Mouse (Mus musculus): ENCODE data around the gene Scn3b. TPM values are rescaled to one million over a fixed set of nuclear protein-coding genes. Genes with fewer than 3 reads are reported as not detected.

The Scn3b gene
- polyA plus RNA-seq (2012; rRNA removed), result 0.05 and 0.44 TPM in 2 replicates

DNA sequence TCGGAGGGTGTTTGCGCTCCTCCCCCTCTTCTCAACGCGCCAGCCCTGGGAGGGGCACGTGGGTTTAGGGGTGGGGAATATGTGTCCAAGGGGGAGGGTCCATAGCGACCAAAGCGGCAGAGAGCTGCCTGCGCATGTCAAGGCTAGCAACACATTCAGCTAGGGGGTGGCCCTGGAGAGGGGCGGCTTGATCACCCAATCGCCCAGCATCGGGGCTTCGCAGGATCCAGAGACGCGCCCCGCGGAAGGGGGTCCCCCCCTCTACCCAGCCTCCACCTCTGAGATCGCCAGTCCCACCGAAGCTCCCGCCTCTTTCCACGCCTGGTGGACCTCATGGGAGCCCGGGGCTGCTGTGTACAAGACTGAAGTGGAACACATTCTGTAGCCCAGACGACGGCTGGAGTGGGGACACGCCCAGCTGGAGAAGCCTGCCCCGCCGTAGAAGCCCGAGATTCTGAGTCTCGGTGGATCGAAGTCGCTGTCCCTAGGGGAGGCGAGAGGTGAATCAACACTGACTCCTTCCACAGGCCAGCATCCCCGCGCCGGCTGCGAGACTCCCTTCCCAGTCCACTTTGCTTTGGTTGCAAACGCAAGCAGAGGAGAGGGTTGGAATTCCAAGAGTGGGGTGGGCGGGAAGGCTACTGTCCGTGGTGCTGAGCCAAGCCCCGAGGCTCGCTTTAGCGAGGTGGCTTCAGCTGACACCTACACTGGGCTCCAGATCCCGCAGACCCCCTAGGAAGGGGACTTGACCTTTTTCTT lies at the start of gene Scn3b:
Gene Scn3b, plus strand, starts transcription at position 115 of the 759 bp plus-strand sequence.

Other genes starting within 250 kb of the Scn3b start
- gene Olfr981, start 247.8 kb upstream of the Scn3b start, polyA plus RNA-seq (2012; rRNA removed), result not detected in 2 replicates
- not detected in 2 replicates for gene Olfr982, start 195.4 kb upstream of the Scn3b start, polyA plus RNA-seq (2012; rRNA removed)
- gene Olfr983, start 175.6 kb upstream of the Scn3b start, polyA plus RNA-seq (2012; rRNA removed), result not detected in 2 replicates
- not detected in 2 replicates for gene Olfr984, start 155.0 kb upstream of the Scn3b start, polyA plus RNA-seq (2012; rRNA removed)
- gene Olfr985, start 139.0 kb upstream of the Scn3b start, polyA plus RNA-seq (2012; rRNA removed), result not detected in 2 replicates
- not detected in 2 replicates for gene Tmem225, start 121.1 kb upstream of the Scn3b start, polyA plus RNA-seq (2012; rRNA removed)
- gene Olfr986, start 88.3 kb upstream of the Scn3b start, polyA plus RNA-seq (2012; rRNA removed), result not detected in 2 replicates
- gene Zfp202, start 76.9 kb upstream of the Scn3b start, polyA plus RNA-seq (2012; rRNA removed), result 0.66 and 0.77 TPM in 2 replicates